Mouse (Mus musculus) layer of hippocampus, adult 2 months (tissue): ENCODE measurements around the gene Dnaaf5. TPM values are rescaled to one million over a fixed set of nuclear protein-coding genes. Genes with fewer than 3 reads are reported as not detected.

Experiments
- DNase-seq, 2 experiments: peaks; one replicate each; pipeline ENCODE4 v3.0.0; 2022; ENCODE audit warnings: low spot score in 2 of 2
- H3K27ac ChIP-seq: fragments of 200-600 bp; 2 replicates; pipeline ENCODE4 v1.8.1; 2022
- H3K4me3 ChIP-seq: fragments of 200-600 bp; 2 replicates; pipeline ENCODE4 v1.8.1; 2022; ENCODE audit warnings: mild to moderate bottlenecking
- CTCF ChIP-seq: fragments of 200-600 bp; conservative IDR thresholded peaks from 2 replicates; pipeline ENCODE4 v1.8.1; 2022; ENCODE audit warnings: antibody characterized with exemption, mild to moderate bottlenecking, moderate library complexity
- total RNA-seq, 2 experiments: library from RNA; stranded (reverse); gene quantifications; 2 replicates each; pipeline ENCODE4 v1.2.3; 2021

Gene Dnaaf5
- total RNA-seq, 2 experiments from 2014 or later: 5.7 to 10.7 TPM

- peak overlapping the region; percentile 37; the same call in 1 of the 2 replicates for H3K27ac ChIP-seq
- no peak overlapping the region for H3K4me3 ChIP-seq
- peak; percentile 43 to 74 for DNase-seq
- no peak for TF ChIP-seq CTCF
These were observed 2.6 kb upstream of the Dnaaf5 start for GRCm38 (mm10) chr5:139147178-139148078.

- TF ChIP-seq CTCF: no peak
- H3K27ac ChIP-seq: peak overlapping the region; percentile 60; the same call in 1 of the 2 replicates
- DNase-seq: no peak
- H3K4me3 ChIP-seq: peak overlapping the region; percentile 83
These were observed 884 bp upstream of the Dnaaf5 start for GRCm38 (mm10) chr5:139149006-139149672.

DNA sequence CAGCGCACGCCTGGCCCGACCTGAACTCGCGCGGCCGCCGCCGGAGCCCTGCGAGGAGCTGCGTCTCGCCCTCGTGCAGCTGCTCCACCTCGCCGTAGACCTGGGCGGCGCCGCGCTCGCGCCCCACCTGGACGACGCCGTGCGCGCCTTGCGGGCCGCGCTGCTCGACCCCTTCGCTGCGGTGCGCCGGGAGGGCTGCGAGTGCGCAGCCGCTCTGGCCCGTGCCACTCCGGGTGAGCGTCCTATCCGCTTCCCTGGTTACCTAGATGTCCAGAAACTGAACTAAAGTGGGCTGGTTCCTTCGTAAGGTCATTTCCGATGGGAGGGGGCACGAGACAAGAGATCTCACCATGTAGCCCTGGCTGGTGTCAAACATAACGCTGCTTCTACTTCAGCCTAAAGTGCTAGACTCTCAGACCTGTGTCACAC is 594 bp downstream of the Dnaaf5 start:
- DNase-seq: peak in 1 of 2 experiments; percentile 25
- H3K27ac ChIP-seq: peak overlapping the region; percentile 80
- no peak for TF ChIP-seq CTCF
- H3K4me3 ChIP-seq: peak overlapping the region; percentile 83

- no peak for TF ChIP-seq CTCF
- H3K27ac ChIP-seq: no peak overlapping the region
- no peak for DNase-seq
- H3K4me3 ChIP-seq: no peak overlapping the region
These were observed 10.9 kb downstream of the Dnaaf5 start for GRCm38 (mm10) chr5:139160899-139161298.

DNA sequence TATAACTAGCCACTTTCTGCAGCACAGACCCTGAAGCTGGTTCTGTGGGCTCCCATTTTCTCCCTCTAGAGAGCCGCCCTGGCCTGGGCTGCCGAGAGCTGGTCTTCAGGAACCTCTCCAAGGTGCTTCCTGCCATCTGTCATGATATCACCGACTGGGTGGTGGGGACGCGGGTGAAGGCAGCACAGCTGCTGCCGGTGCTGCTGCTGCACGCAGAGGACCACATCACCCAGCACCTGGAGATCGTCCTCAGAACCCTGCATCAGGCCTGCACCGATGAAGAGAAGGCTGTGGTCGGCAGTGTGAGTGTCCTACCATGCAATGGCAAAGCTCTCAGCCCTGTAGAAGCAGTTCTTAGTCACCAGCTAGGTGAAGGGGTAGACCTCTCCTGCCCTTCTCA is 11.6 kb downstream of the Dnaaf5 start:
- TF ChIP-seq CTCF: no peak
- H3K27ac ChIP-seq: no peak overlapping the region
- no peak for DNase-seq
- no peak overlapping the region for H3K4me3 ChIP-seq

- TF ChIP-seq CTCF: no peak
- no peak overlapping the region for H3K27ac ChIP-seq
- DNase-seq: no peak
- H3K4me3 ChIP-seq: no peak overlapping the region
These were observed 16.8 kb downstream of the Dnaaf5 start for GRCm38 (mm10) chr5:139166781-139167361.

DNA sequence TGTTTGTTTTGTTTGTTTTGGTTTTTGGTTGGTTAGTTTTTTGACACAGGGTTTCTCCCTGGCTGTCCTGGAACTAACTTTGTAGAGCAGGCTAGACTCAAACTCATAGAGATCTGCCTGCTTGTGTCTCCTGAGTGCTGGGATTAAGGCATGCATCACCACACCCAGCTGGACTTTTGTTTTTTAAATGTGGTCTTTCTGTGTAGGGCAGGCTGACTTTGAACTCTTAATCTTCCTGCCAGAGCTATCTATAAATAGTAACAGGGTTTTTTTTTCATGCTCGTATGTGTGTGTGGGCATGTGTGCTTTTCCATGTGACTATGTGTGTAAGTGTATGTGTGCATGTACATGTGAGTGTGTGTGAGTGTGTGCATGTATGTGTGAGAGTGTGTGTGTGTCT is 17.5 kb downstream of the Dnaaf5 start:
- Histone ChIP-seq H3K27ac (no peak overlapping the region), H3K4me3 (no peak overlapping the region)
- TF ChIP-seq CTCF: no peak
- DNase-seq: no peak

DNA sequence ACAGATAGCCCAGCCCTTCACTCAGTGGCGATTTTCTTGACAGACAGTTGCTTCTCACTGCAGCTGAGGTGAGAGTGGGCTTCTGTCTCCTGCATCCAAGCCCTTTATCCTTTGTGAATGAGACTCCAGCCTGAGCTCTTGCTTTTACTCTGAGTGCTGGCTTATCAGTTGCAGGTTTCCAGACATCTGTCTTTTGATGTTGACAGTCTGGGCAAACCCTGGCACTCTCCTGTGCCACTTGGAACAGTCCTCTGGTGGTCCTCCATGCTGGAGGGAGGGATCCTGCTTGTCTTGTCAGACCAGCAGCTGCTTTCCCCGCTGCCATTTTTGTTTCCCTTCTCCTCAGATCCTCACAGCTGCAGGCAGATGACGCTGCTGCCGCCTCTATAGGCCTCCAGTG is 21.9 kb downstream of the Dnaaf5 start:
- no peak overlapping the region for H3K27ac ChIP-seq
- H3K4me3 ChIP-seq: no peak overlapping the region
- TF ChIP-seq CTCF: no peak
- DNase-seq: no peak

- no peak for DNase-seq
- no peak overlapping the region for H3K27ac ChIP-seq
- H3K4me3 ChIP-seq: no peak overlapping the region
- TF ChIP-seq CTCF: no peak
These were observed 24.1 kb downstream of the Dnaaf5 start for GRCm38 (mm10) chr5:139174141-139174540.

GRCm38 (mm10) chr5:139174556-139175547 is 24.8 kb downstream of the Dnaaf5 start:
- no peak for TF ChIP-seq CTCF
- Histone ChIP-seq H3K27ac (no peak overlapping the region), H3K4me3 (no peak overlapping the region)
- DNase-seq: no peak

- H3K27ac ChIP-seq: no peak overlapping the region
- TF ChIP-seq CTCF: peak; percentile 88
- peak; percentile 55 to 85 for DNase-seq
These were observed 29.0 kb downstream of the Dnaaf5 start for GRCm38 (mm10) chr5:139178895-139179631.

More at GRCm38 (mm10) chr5:139178895-139179631, 29.0 kb downstream of the Dnaaf5 start:
- H3K4me3 ChIP-seq: no peak overlapping the region
